Mouse (Mus musculus): ENCODE data around the gene Il34.

Gene Il34

DNA sequence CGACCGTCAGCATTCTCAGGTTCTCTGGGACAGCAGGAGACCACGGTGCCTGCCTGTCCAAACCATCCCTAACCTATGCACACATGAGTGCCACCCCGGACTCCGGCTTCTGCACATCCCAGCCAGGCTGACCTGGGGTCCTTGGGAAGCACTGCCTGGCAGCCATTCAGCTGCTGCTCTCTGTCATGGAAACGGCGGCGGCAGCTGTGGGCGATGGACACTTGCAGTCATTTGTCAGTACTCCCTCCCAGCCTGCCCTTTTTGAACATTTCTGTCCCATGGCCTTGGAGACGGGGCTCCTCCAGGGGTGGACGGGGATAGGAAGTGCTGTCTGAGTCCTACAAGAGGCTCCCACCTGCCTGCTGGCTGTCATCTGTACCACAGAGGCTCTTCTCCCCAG, 97.3 kb downstream of the Il34 start:
- WGBS = 85% methylated on average over 11 of the region's 11 CpGs

- WGBS = 91% methylated on average over 3 of the region's 3 CpGs
Observed at GRCm38 (mm10) chr8:110706288-110706870, 99.3 kb downstream of the Il34 start.

- WGBS = 61% methylated on average over 14 of the region's 14 CpGs
Observed at GRCm38 (mm10) chr8:110705391-110706287, 100.1 kb downstream of the Il34 start.

- WGBS = 91% methylated on average over 3 of the region's 3 CpGs
Observed at GRCm38 (mm10) chr8:110704103-110704502, 101.6 kb downstream of the Il34 start.

- WGBS = 52% methylated on average over 9 of the region's 9 CpGs
Observed at GRCm38 (mm10) chr8:110703460-110704061, 102.2 kb downstream of the Il34 start.

GRCm38 (mm10) chr8:110702636-110703459, 102.9 kb downstream of the Il34 start:
- 66% methylated on average over 9 of the region's 9 CpGs for WGBS

DNA sequence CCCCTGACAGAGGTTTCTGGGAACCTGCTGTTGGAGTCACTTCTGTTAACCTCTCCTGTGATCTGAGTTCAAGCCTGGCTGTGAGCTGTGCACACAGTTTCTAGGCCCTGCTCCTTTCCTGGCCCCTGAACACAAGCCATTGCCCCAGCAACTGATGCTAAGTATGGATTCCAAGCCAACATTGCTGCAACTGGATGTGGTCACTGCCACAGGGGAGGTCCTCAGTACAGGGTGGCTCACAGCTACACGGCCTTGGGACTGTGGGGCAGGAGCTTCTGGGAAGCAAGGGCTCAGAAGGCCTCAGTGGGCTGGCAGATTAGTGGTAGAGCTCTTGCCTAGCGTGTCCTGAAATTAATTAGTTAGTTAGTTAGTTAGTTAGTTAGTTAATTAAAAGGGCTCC, 105.2 kb downstream of the Il34 start:
- 92% methylated on average over 2 of the region's 2 CpGs for WGBS

DNA sequence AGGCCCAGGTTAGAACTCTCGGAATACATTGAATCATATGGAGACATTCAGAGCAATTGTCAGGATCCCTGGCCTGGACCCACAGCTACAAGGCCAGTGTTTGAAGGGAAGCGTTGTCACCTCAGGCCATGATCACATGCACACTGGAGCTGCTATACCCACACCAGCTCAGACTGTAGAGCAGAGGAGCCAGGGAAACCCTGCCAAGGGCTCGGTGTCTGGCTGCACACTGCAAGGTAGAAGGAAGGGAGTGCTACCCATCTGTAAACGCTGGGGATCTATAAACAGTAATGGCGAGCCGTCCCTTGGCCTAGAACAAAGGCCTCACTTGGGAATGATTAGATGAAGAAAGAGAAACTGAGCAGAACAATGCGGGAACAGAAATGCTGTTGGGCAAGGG, 106.2 kb downstream of the Il34 start:
- WGBS = 82% methylated on average over 7 of the region's 7 CpGs

DNA sequence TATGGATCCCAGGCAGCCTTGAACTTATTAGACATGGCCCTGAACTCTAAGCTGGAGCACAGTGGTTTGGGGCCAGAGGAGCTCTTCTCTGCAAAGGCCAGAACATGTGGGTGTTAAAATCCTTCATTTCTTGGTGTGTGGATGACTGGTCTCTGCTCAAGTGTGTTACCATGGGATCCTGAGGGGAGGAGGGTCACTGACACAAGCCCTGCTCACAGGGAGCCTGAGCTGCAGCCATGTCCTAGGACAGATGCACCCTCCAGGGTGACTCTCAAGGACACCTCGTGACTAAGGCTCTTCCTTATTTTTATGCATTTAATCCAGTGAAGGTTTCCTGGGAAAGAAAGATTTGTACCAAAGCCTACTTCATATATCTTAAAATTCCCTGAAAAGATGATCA, 107.6 kb downstream of the Il34 start:
- 39% methylated on average over 1 of the region's 1 CpGs for whole genome bisulfite sequencing

GRCm38 (mm10) chr8:110697571-110697970, 108.2 kb downstream of the Il34 start:
- 41% methylated on average over 5 of the region's 5 CpGs for WGBS

GRCm38 (mm10) chr8:110696051-110696450, 109.7 kb downstream of the Il34 start:
- WGBS = 91% methylated on average over 4 of the region's 4 CpGs

GRCm38 (mm10) chr8:110695431-110695830, 110.3 kb downstream of the Il34 start:
- WGBS = 57% methylated on average over 5 of the region's 5 CpGs

DNA sequence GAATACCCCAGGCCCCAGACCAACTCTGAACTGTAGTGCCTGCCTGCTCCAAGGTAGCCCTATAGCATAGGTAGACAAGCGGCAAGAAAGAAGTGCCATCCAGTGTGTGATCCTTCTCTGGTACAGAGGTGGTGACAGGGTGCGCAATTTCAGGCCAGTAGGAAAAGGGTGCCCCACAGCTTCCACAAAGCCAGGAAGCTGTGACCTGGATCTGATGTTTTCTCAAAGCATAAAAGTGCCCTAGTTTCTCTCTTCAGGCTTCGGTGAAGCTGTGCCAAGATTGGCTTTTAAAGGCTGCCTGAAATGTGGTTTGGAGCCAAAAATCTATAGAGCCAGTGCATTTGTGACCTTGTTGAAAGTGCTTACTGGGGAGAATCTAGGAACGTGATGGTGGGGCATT, 110.9 kb downstream of the Il34 start:
- WGBS = 58% methylated on average over 4 of the region's 4 CpGs

- 78% methylated on average over 5 of the region's 5 CpGs for WGBS
Observed at GRCm38 (mm10) chr8:110694226-110694625, 111.5 kb downstream of the Il34 start.
